Mouse (Mus musculus) embryonic facial prominence, embryonic 12.5 days (tissue): Measurements from ENCODE around the gene Mcfd2. TPM values are rescaled to one million over a fixed set of nuclear protein-coding genes. Genes with fewer than 3 reads are reported as not detected.

Experiments
- ATAC-seq: fragments of 200-750 bp; cut with Nextera tagmentation; 2 replicates; pipeline ENCODE4 v1.8.0; 2017; ENCODE audit not compliant: insufficient number of reproducible peaks, insufficient read depth, low FRiP score, low TSS enrichment
- H3K27ac ChIP-seq: fragments of 300-500 bp; sonication (generic); 2 replicates; pipeline ENCODE4 v1.5.1; 2016; ENCODE audit warnings: mild to moderate bottlenecking
- H3K27me3 ChIP-seq: fragments of 300-500 bp; sonication (generic); 2 replicates; pipeline ENCODE4 v1.6.1; 2016; ENCODE audit warnings: mild to moderate bottlenecking, moderate library complexity
- H3K36me3 ChIP-seq: fragments of 300-500 bp; sonication (generic); 2 replicates; pipeline ENCODE4 v1.6.1; 2016; ENCODE audit warnings: mild to moderate bottlenecking
- H3K4me1 ChIP-seq: fragments of 300-500 bp; sonication (generic); 2 replicates; pipeline ENCODE4 v1.6.1; 2016
- H3K4me2 ChIP-seq: fragments of 300-500 bp; sonication (generic); replicated peaks from 2 replicates; pipeline ENCODE4 v1.6.1; 2016; ENCODE audit warnings: mild to moderate bottlenecking, moderate library complexity
- H3K4me3 ChIP-seq: fragments of 300-500 bp; sonication (generic); 2 replicates; pipeline ENCODE4 v1.5.1; 2016; ENCODE audit warnings: mild to moderate bottlenecking
- H3K9ac ChIP-seq: fragments of 300-500 bp; sonication (generic); 2 replicates; pipeline ENCODE4 v1.6.1; 2016; ENCODE audit warnings: mild to moderate bottlenecking, moderate library complexity
- H3K9me3 ChIP-seq: fragments of 300-500 bp; sonication (generic); 2 replicates; pipeline ENCODE4 v1.6.1; 2016; ENCODE audit warnings: mild to moderate bottlenecking, moderate library complexity
- WGBS: fragments of 180-500 bp; shearing (Covaris S2); methylation state at CpG from one replicate; pipeline ENCODE4 v1.1.7; 2016; 5-methylcytosine and 5-hydroxymethylcytosine counted together
- polyA plus RNA-seq: library from polyadenylated mRNA; unstranded; fragments of >200 nt; fragmentation: Nextera tagmentation; extraction: Ambion mirVana; gene quantifications from 2 replicates; pipeline ENCODE4 v1.2.1, GENCODE M21; 2016

Mcfd2 gene
- polyA plus RNA-seq: 77.9 and 85.1 TPM in 2 replicates

DNA sequence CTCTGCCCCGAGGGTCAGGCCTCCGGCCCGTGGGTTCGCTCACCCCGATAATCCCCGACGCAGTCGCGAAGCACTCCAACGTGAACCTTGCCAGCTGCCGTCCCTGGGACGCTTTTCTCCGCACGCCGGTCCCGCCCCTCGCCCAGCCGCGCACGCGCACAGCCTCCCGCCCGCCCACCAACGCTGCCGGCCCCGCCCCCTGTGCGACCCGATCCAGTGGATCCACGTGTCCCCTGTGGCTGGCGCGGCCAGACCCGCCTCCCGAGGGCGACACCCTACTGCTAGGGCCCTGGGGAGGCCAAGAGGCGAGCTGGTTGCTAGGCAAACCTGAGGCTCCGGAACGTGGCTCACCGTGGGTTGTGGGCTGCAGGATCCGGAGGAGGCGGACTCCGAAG is at the start of gene Mcfd2:
Gene Mcfd2 (minus strand): TSS at position 144 of the 395 bp plus-strand sequence.
- Histone ChIP-seq H3K4me2 (peak within 1 kb of the TSS; percentile 68), H3K4me1 (peaks cover 9% of the 10 kb centered on the region), H3K9ac (peak within 1 kb of the TSS; percentile 94), H3K27me3 (no peaks in the 10 kb centered on the region), H3K27ac (peak within 1 kb of the TSS; percentile 60; the same call in 1 of the 2 replicates), H3K36me3 (peaks cover 21% of the 10 kb centered on the region), H3K4me3 (peak within 1 kb of the TSS; percentile 87), H3K9me3 (no peaks in the 10 kb centered on the region)
- under 1% methylated on average over 41 of the region's 41 CpGs for WGBS
- peak; percentile 91 for ATAC-seq

- 9% methylated on average over 9 of the region's 9 CpGs for WGBS
- 0 out of 2 replicates have a peak overlapping the region, but pooled peaks have one; percentile 3 for H3K9ac ChIP-seq
- 0 out of 2 replicates have a peak, but pooled peaks cover 3% of the 10 kb centered on the region for H3K27me3 ChIP-seq
- H3K27ac ChIP-seq: no peak overlapping the region
- no peaks in the 10 kb centered on the region for H3K9me3 ChIP-seq
- H3K4me3 ChIP-seq: no peak overlapping the region
- peak overlapping the region; percentile 8; the same call in 1 of the 2 replicates for H3K4me2 ChIP-seq
- no peaks in the 10 kb centered on the region for H3K36me3 ChIP-seq
- peaks cover 16% of the 10 kb centered on the region for H3K4me1 ChIP-seq
- peak; percentile 59; the same call in 1 of the 2 replicates for ATAC-seq
These were observed 49.3 kb upstream of the Mcfd2 start for GRCm38 (mm10) chr17:87315021-87315531.

- Histone ChIP-seq H3K4me1 (peaks cover 16% of the 10 kb centered on the region), H3K4me2 (no peak overlapping the region), H3K27ac (no peak overlapping the region), H3K9ac (no peak overlapping the region), H3K4me3 (no peak overlapping the region), H3K36me3 (no peaks in the 10 kb centered on the region), H3K27me3 (0 out of 2 replicates have a peak, but pooled peaks cover 3% of the 10 kb centered on the region), H3K9me3 (no peaks in the 10 kb centered on the region)
- 54% methylated on average over 5 of the region's 5 CpGs for WGBS
- ATAC-seq: no peak
These were observed 48.8 kb upstream of the Mcfd2 start for GRCm38 (mm10) chr17:87314530-87314946.

- 78% methylated on average over 8 of the region's 8 CpGs for WGBS
- peaks cover 16% of the 10 kb centered on the region for H3K4me1 ChIP-seq
- H3K36me3 ChIP-seq: no peaks in the 10 kb centered on the region
- no peaks in the 10 kb centered on the region for H3K9me3 ChIP-seq
- no peak overlapping the region for H3K4me3 ChIP-seq
- H3K27ac ChIP-seq: no peak overlapping the region
- H3K27me3 ChIP-seq: 0 out of 2 replicates have a peak, but pooled peaks cover 3% of the 10 kb centered on the region
- no peak for ATAC-seq
- H3K9ac ChIP-seq: no peak overlapping the region
- H3K4me2 ChIP-seq: no peak overlapping the region
These were observed 48.4 kb upstream of the Mcfd2 start for GRCm38 (mm10) chr17:87314121-87314520.

- Histone ChIP-seq H3K4me1 (peaks cover 16% of the 10 kb centered on the region), H3K27me3 (0 out of 2 replicates have a peak, but pooled peaks cover 3% of the 10 kb centered on the region), H3K4me2 (0 out of 2 replicates have a peak overlapping the region, but pooled peaks have one; percentile 2), H3K9me3 (no peaks in the 10 kb centered on the region), H3K4me3 (no peak overlapping the region), H3K9ac (no peak overlapping the region), H3K36me3 (no peaks in the 10 kb centered on the region), H3K27ac (no peak overlapping the region)
- ATAC-seq: no peak
- WGBS: 42% methylated on average over 18 of the region's 18 CpGs
These were observed 47.5 kb upstream of the Mcfd2 start for GRCm38 (mm10) chr17:87312924-87313870.

DNA sequence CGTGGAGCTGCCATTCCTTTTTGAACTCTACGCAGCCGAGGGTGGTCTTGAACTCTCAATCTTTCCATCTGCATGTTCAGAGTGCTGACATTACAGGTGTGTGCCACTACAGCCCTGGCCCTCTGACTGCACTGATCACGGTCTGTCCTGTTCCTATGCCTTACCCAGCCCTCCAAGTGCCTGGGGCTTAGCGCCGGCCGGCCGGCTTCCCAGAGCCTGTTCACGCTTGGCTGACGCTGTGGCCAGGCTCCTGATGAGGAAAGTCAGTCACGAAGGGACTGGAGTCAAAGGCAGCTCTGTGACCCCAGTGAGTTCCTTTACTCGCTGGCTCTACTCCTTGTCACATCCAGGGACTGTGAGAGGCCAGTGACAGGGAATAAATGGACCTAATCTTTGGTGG is 46.6 kb upstream of the Mcfd2 start:
- WGBS: 35% methylated on average over 12 of the region's 12 CpGs
- no peaks in the 10 kb centered on the region for H3K36me3 ChIP-seq
- no peak overlapping the region for H3K9ac ChIP-seq
- no peak for ATAC-seq
- no peak overlapping the region for H3K27ac ChIP-seq
- H3K4me1 ChIP-seq: peaks cover 16% of the 10 kb centered on the region
- H3K27me3 ChIP-seq: 0 out of 2 replicates have a peak, but pooled peaks cover 3% of the 10 kb centered on the region
- H3K4me3 ChIP-seq: no peak overlapping the region
- no peaks in the 10 kb centered on the region for H3K9me3 ChIP-seq
- H3K4me2 ChIP-seq: no peak overlapping the region

- H3K27ac ChIP-seq: no peak overlapping the region
- H3K27me3 ChIP-seq: no peaks in the 10 kb centered on the region
- H3K36me3 ChIP-seq: no peaks in the 10 kb centered on the region
- H3K9me3 ChIP-seq: no peaks in the 10 kb centered on the region
- 83% methylated on average over 7 of the region's 7 CpGs for WGBS
- ATAC-seq: no peak
- peaks cover 16% of the 10 kb centered on the region for H3K4me1 ChIP-seq
- H3K4me2 ChIP-seq: no peak overlapping the region
- H3K9ac ChIP-seq: no peak overlapping the region
- no peak overlapping the region for H3K4me3 ChIP-seq
These were observed 44.8 kb upstream of the Mcfd2 start for GRCm38 (mm10) chr17:87310497-87310896.

DNA sequence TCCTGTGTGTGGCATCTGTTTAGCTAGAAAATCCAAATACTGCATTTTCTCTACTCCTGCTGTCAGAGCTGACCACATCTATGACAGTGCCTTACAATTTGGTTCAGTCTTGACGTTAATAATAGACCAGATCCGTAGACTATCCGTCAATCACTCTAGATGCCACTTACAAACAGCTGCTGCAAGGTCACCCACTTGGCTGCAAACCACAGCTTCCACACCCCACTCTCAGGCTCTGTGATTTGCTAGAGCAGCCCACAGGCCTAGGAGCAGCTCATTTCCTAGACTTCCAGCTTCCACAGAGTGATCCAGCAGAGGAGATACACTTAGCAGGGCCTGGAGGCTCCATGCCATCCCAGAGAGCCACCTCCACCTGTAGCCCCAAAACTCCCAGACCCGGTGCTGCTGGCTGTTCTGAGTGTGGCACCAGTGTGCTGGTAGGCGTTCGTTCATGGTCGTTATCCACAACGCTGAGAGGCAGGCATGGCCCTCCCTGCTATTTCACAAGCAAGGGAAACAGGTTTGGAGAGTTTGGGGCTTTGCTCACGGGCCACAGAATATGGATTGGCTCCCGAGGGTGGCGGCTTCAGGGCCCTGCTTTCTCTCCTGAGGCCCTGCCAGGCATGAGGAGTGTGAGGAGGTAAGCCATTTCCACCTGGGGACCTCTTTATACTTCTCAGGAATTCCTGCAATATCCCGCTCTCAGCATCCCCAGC is 43.5 kb upstream of the Mcfd2 start:
- H3K4me1 ChIP-seq: peaks cover 7% of the 10 kb centered on the region; the same call in 1 of the 2 replicates
- H3K36me3 ChIP-seq: no peaks in the 10 kb centered on the region
- no peaks in the 10 kb centered on the region for H3K27me3 ChIP-seq
- no peak for ATAC-seq
- no peak overlapping the region for H3K4me2 ChIP-seq
- no peak overlapping the region for H3K27ac ChIP-seq
- H3K9ac ChIP-seq: no peak overlapping the region
- WGBS: 72% methylated on average over 12 of the region's 12 CpGs
- H3K9me3 ChIP-seq: no peaks in the 10 kb centered on the region
- H3K4me3 ChIP-seq: no peak overlapping the region

DNA sequence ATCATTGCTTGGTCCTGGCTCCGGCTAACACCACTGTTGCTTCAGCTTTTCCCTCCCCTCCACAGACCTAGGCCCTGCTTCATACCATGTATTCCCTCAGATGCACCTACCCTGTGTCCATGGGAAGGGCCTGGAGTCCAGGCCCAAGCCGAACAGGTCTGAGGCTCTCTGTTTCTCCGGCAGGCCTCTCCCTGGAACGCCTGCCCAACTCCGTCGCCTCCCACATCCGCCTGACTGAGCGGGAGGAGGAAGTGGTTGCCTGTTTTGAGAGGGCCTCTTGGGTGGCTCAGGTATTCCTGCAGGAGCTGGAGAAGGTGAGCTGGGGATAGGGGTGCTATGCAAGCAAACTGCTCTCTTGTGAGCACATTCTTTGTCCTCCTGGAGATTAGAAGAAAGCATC is 41.0 kb upstream of the Mcfd2 start:
- Histone ChIP-seq H3K27me3 (no peaks in the 10 kb centered on the region), H3K4me2 (no peak overlapping the region), H3K4me3 (no peak overlapping the region), H3K27ac (no peak overlapping the region), H3K9ac (no peak overlapping the region), H3K4me1 (no peaks in the 10 kb centered on the region), H3K36me3 (no peaks in the 10 kb centered on the region), H3K9me3 (no peaks in the 10 kb centered on the region)
- no peak for ATAC-seq
- 78% methylated on average over 8 of the region's 8 CpGs for WGBS

GRCm38 (mm10) chr17:87305065-87305464 is 39.3 kb upstream of the Mcfd2 start:
- H3K27me3 ChIP-seq: no peaks in the 10 kb centered on the region
- no peak overlapping the region for H3K27ac ChIP-seq
- no peak overlapping the region for H3K4me2 ChIP-seq
- H3K9ac ChIP-seq: no peak overlapping the region
- no peaks in the 10 kb centered on the region for H3K36me3 ChIP-seq
- WGBS: 87% methylated on average over 8 of the region's 8 CpGs
- no peaks in the 10 kb centered on the region for H3K9me3 ChIP-seq
- ATAC-seq: no peak
- no peak overlapping the region for H3K4me3 ChIP-seq
- H3K4me1 ChIP-seq: no peaks in the 10 kb centered on the region

DNA sequence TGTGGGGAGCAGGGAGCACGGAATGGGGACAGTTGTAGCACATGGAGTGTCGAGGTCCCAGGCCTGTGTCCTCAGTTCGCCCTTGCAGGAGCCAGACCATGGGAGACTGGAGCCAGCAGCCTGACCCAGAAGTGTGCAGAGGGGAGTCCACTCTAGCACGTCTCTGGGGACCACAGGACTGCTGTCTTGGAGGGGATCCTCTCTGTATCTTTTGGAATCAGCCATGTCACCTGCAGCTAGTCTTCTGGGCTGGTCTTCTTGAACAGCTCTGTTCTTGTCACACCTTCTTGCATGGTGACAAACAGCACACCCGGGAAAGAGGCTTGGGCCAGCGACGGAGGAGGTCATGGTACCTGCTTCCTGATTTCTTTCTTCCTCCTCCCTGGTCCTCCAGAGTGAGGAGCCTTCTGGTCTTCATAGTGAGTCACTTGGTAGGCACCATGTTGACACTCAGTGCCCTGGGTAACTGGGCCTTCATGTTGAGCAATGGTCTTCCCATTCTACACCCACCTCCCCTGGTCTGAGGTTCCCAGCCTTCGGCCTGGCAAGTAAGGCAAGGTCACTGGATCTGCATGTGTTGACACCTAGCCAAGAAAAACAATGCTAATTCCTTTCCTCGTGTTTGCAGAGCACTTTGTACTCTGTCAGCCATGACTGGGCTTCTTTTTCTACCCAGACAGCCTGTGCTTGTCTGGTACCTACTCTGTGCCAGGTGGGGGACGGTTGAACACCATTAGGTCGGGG is 38.6 kb upstream of the Mcfd2 start:
- WGBS: 82% methylated on average over 11 of the region's 11 CpGs
- H3K27me3 ChIP-seq: no peaks in the 10 kb centered on the region
- H3K27ac ChIP-seq: no peak overlapping the region
- no peak for ATAC-seq
- H3K9me3 ChIP-seq: no peaks in the 10 kb centered on the region
- H3K36me3 ChIP-seq: no peaks in the 10 kb centered on the region
- no peak overlapping the region for H3K4me3 ChIP-seq
- H3K9ac ChIP-seq: no peak overlapping the region
- H3K4me2 ChIP-seq: no peak overlapping the region
- H3K4me1 ChIP-seq: no peaks in the 10 kb centered on the region
